Mouse (Mus musculus) MEL (cell line): Measurements from ENCODE around the gene Sh3glb1. TPM values are rescaled to one million over a fixed set of nuclear protein-coding genes. Genes with fewer than 3 reads are reported as not detected.

Experiments used
- DNase-seq: peaks from one replicate; pipeline ENCODE4 v3.0.0; 2011; ENCODE audit warnings: low read depth, low spot score
- H3K27ac ChIP-seq: 2 replicates; pipeline ENCODE4 v1.5.1; 2012; ENCODE audit warnings: low read depth, mild to moderate bottlenecking, control low read depth, low read length, moderate library complexity; ENCODE audit not compliant: control insufficient read depth
- H3K27me3 ChIP-seq, 2 experiments: fragments of 150-350 bp in 1 of 2; sonication (generic) in 1 of 2; 2 replicates each; pipeline ENCODE4 v1.6.1; 2012; ENCODE audit warnings: low read length in 2 of 2, mild to moderate bottlenecking in 2 of 2, improper control_type of control experiment in 1 of 2, moderate library complexity in 1 of 2; ENCODE audit not compliant: insufficient read depth in 2 of 2, control insufficient read depth in 1 of 2
- H3K36me3 ChIP-seq, 2 experiments: 2 replicates each; pipeline ENCODE4 v1.6.1; 2012 to 2014; ENCODE audit warnings: low read length in 2 of 2, improper control_type of control experiment in 1 of 2, inconsistent platforms in 1 of 2, mild to moderate bottlenecking in 1 of 2; ENCODE audit not compliant: insufficient read depth in 2 of 2, control insufficient read depth in 1 of 2
- H3K4me1 ChIP-seq, 2 experiments: fragments of 150-350 bp in 1 of 2; sonication (generic) in 1 of 2; 2 replicates each; pipeline ENCODE4 v1.6.1; 2012; ENCODE audit warnings: low read length in 2 of 2, improper control_type of control experiment in 1 of 2, mild to moderate bottlenecking in 1 of 2; ENCODE audit not compliant: insufficient read depth in 2 of 2, control insufficient read depth in 1 of 2
- H3K4me3 ChIP-seq, 2 experiments: fragments of 150-350 bp in 1 of 2; sonication (generic) in 1 of 2; 2 replicates each; pipeline ENCODE4 v1.5.1; 2012; ENCODE audit warnings: low read depth in 2 of 2, low read length in 2 of 2, mild to moderate bottlenecking in 2 of 2, moderate library complexity in 2 of 2, control low read depth in 1 of 2, improper control_type of control experiment in 1 of 2; ENCODE audit not compliant: control insufficient read depth in 1 of 2, insufficient read depth in 1 of 2
- H3K79me2 ChIP-seq: 2 replicates; pipeline ENCODE4 v1.6.1; 2012; ENCODE audit warnings: mild to moderate bottlenecking, low read length, moderate library complexity; ENCODE audit not compliant: control insufficient read depth, poor library complexity, insufficient read depth
- H3K9ac ChIP-seq: 2 replicates; pipeline ENCODE4 v1.6.1; 2012; ENCODE audit warnings: low read depth, mild to moderate bottlenecking, control low read depth, low read length, moderate library complexity; ENCODE audit not compliant: control insufficient read depth, poor library complexity, severe bottlenecking
- H3K9me3 ChIP-seq: fragments of 150-350 bp; sonication (generic); replicated peaks from 2 replicates; pipeline ENCODE4 v1.6.1; 2012; ENCODE audit warnings: mild to moderate bottlenecking, low read length, improper control_type of control experiment, moderate library complexity; ENCODE audit not compliant: insufficient read depth
- BHLHE40 ChIP-seq: IDR thresholded peaks from 2 replicates; pipeline ENCODE4 v1.6.1; 2012; ENCODE audit warnings: low read depth, mild to moderate bottlenecking, inconsistent platforms, low read length, improper control_type of control experiment, borderline replicate concordance
- CHD1 ChIP-seq: IDR thresholded peaks from 2 replicates; pipeline ENCODE4 v1.6.1; 2012; ENCODE audit warnings: low read depth, mild to moderate bottlenecking, inconsistent platforms, low read length, improper control_type of control experiment
- E2F4 ChIP-seq: IDR thresholded peaks from 2 replicates; pipeline ENCODE4 v1.6.1; 2011; ENCODE audit warnings: low read depth, low read length, improper control_type of control experiment, borderline replicate concordance
- ELF1 ChIP-seq: IDR thresholded peaks from 2 replicates; pipeline ENCODE4 v1.6.1; 2014; ENCODE audit warnings: low read depth, mild to moderate bottlenecking, inconsistent platforms, low read length, improper control_type of control experiment, moderate library complexity
- ETS1 ChIP-seq: IDR thresholded peaks from 2 replicates; pipeline ENCODE4 v1.6.1; 2012; ENCODE audit warnings: low read depth, mild to moderate bottlenecking, inconsistent platforms, low read length, improper control_type of control experiment, moderate library complexity
- GATA1 ChIP-seq: IDR thresholded peaks from 2 replicates; pipeline ENCODE4 v1.6.1; 2011; ENCODE audit warnings: low read depth, low read length, improper control_type of control experiment
- JUND ChIP-seq: IDR thresholded peaks from 2 replicates; pipeline ENCODE4 v1.6.1; 2011; ENCODE audit warnings: low read depth, mild to moderate bottlenecking, improper control_type of control experiment, low read length
- KAT2A ChIP-seq: conservative IDR thresholded peaks from 2 replicates; pipeline ENCODE4 v1.6.1; 2012; ENCODE audit warnings: low read depth, low read length, improper control_type of control experiment, inconsistent platforms
- MAFK ChIP-seq: IDR thresholded peaks from 2 replicates; pipeline ENCODE4 v1.6.1; 2011; ENCODE audit warnings: low read depth, mild to moderate bottlenecking, low read length, improper control_type of control experiment, borderline replicate concordance
- MAX ChIP-seq: IDR thresholded peaks from 2 replicates; pipeline ENCODE4 v1.6.1; 2011; ENCODE audit warnings: low read length, improper control_type of control experiment
- MAZ ChIP-seq: IDR thresholded peaks from 2 replicates; pipeline ENCODE4 v1.6.1; 2012; ENCODE audit warnings: low read depth, mild to moderate bottlenecking, inconsistent platforms, low read length, improper control_type of control experiment
- MEF2A ChIP-seq: IDR thresholded peaks from 2 replicates; pipeline ENCODE4 v1.6.1; 2014; ENCODE audit warnings: low read depth, mild to moderate bottlenecking, inconsistent platforms, low read length, improper control_type of control experiment; ENCODE audit not compliant: poor library complexity, insufficient replicate concordance, severe bottlenecking; ENCODE audit errors: extremely low read depth
- RCOR1 ChIP-seq: IDR thresholded peaks from 2 replicates; pipeline ENCODE4 v1.6.1; 2012; ENCODE audit warnings: low read depth, mild to moderate bottlenecking, inconsistent platforms, low read length, improper control_type of control experiment
- SIN3A ChIP-seq: IDR thresholded peaks from 2 replicates; pipeline ENCODE4 v1.6.1; 2012; ENCODE audit warnings: low read length, improper control_type of control experiment, inconsistent platforms
- SMC3 ChIP-seq: IDR thresholded peaks from 2 replicates; pipeline ENCODE4 v1.6.1; 2011; ENCODE audit warnings: low read depth, low read length, improper control_type of control experiment
- TBP ChIP-seq: IDR thresholded peaks from 2 replicates; pipeline ENCODE4 v1.8.0; 2011; ENCODE audit warnings: low read depth, low read length, improper control_type of control experiment
- TCF12 ChIP-seq: IDR thresholded peaks from 2 replicates; pipeline ENCODE4 v1.6.1; 2014; ENCODE audit warnings: low read depth, mild to moderate bottlenecking, inconsistent platforms, low read length, improper control_type of control experiment, moderate library complexity
- USF1 ChIP-seq: IDR thresholded peaks from 2 replicates; pipeline ENCODE4 v1.6.1; 2014; ENCODE audit warnings: low read depth, mild to moderate bottlenecking, inconsistent platforms, low read length, improper control_type of control experiment, moderate library complexity
- USF2 ChIP-seq, 2 experiments: IDR thresholded peaks; 2 replicates each; pipeline ENCODE4 v1.6.1; 2011 to 2012; ENCODE audit warnings: improper control_type of control experiment in 2 of 2, low read length in 2 of 2, borderline replicate concordance in 1 of 2, inconsistent platforms in 1 of 2, low read depth in 1 of 2, mild to moderate bottlenecking in 1 of 2; ENCODE audit not compliant: insufficient read depth in 1 of 2
- ZMIZ1 ChIP-seq: IDR thresholded peaks from 2 replicates; pipeline ENCODE4 v1.6.1; 2012; ENCODE audit warnings: low read depth, mild to moderate bottlenecking, inconsistent platforms, low read length, improper control_type of control experiment, moderate library complexity
- polyA plus RNA-seq, 2 experiments: library from polyadenylated mRNA; stranded (reverse) in 1 of 2; unstranded in 1 of 2; fragments of >175 nt in 1 of 2; fragments of >200 nt in 1 of 2; gene quantifications; 2 replicates each; pipeline versions ENCODE4 v1.2.1 to v1.2.4; 2012; ENCODE audit warnings: low replicate concordance in 2 of 2, low read depth in 1 of 2; ENCODE audit not compliant: insufficient read length in 2 of 2, insufficient read depth in 1 of 2, missing spikeins in 1 of 2
- total RNA-seq: library from RNA; depleted of rRNA; stranded (reverse); fragments of 300-350 nt; gene quantifications from 2 replicates; pipeline ENCODE4 v1.2.3, GENCODE M21; 2012

The Sh3glb1 gene
- total and polyA plus RNA-seq, 3 experiments: 33.9 to 89.2 (median 61.9) TPM

DNA sequence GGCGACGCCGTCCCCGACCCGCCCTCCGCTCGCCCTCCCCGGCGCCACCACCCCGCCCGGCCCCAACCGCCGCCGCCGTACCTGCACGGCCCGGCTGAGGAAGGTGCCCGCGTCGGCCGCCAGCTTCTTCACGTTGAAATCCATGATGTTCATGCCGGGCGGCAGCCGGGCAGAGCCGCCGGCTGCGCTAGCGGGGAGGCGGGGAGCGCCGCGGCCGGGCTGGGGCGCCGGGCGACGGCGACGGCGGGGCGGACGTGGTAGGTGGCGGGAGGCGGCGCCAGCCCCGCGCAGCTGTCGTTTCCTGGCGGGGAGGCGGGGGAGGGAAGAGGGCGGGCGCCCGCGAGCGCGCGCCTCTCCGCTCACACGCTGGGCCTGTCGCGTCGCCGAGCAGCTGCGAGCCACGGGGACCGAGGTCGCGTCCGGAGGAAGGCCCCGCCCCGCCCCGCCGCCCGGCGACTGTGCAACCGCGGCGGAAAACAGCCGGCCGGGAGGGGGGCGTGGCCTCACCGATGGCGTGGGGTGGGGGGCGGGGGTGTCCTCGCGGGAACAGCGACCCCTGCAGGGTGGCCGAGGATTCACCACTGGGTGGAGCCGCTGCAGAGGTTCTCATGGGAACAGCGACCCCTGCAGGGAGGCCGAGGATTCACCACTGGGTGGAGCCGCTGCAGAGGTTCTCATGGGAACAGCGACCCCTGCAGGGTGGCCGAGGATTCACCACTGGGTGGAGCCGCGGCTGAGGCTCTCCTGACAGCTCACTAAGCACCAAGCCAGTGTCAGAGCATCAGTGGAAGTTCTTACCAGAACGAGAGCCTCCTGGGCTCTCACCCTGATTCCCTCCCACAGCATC is at the start of gene Sh3glb1 (continued):
- no peak for TF ChIP-seq E2F4
- peak; percentile 92; the same call in 1 of the 2 replicates for TF ChIP-seq MAZ
- no peak for TF ChIP-seq KAT2A
- no peak for TF ChIP-seq JUND
- 0 out of 2 replicates have a peak, but pooled peaks have one; percentile 17 for TF ChIP-seq ELF1

DNA sequence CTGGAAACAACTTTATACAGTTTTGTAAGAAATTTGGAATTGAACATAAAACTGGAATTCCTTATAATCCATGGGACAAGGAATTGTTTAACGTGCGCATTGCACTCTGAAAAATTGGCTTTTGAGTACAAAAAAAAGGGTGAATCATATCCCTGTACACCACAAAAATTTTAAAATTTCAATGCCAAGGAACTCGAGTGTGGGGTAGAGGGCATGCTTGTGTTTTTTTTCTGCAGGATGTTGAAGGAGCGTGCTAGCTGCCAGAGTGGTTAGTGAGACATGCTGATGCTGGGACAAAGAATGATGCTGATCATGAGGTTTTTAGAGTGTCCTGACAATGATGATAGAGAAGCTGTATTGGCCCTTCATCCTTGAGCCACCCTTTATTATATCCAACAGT is 45.0 kb upstream of the Sh3glb1 start:
- no peak overlapping the region for H3K4me3 ChIP-seq
- no peak for TF ChIP-seq USF2 (IDR thresholded peaks at IDR 0.05; ENCODE audit: borderline replicate concordance in 1 of 2, insufficient read depth in 1 of 2, low read depth in 1 of 2, low read length in 2 of 2)
- TF ChIP-seq MAFK: no peak
- TF ChIP-seq BHLHE40: no peak
- TF ChIP-seq JUND: no peak
- TF ChIP-seq SIN3A: no peak
- TF ChIP-seq CHD1: no peak
- TF ChIP-seq ELF1: no peak
- TF ChIP-seq TCF12: no peak
- TF ChIP-seq TBP: no peak
- TF ChIP-seq ETS1: no peak
- TF ChIP-seq SMC3: no peak
- no peak for TF ChIP-seq MEF2A
- no peak for TF ChIP-seq GATA1
- no peak overlapping the region for H3K27ac ChIP-seq
- DNase-seq: no peak
- H3K9me3 ChIP-seq: no peaks in the 10 kb centered on the region
- no peak overlapping the region for H3K9ac ChIP-seq
- peaks cover 0 to 8% of the 10 kb centered on the region in 2 experiments; a peak in 2 of 4 replicates for H3K36me3 ChIP-seq
- H3K4me1 ChIP-seq: peaks cover 2 to 12% of the 10 kb centered on the region in 2 experiments
- H3K27me3 ChIP-seq: no peaks in the 10 kb centered on the region
- H3K79me2 ChIP-seq: no peaks in the 10 kb centered on the region

DNA sequence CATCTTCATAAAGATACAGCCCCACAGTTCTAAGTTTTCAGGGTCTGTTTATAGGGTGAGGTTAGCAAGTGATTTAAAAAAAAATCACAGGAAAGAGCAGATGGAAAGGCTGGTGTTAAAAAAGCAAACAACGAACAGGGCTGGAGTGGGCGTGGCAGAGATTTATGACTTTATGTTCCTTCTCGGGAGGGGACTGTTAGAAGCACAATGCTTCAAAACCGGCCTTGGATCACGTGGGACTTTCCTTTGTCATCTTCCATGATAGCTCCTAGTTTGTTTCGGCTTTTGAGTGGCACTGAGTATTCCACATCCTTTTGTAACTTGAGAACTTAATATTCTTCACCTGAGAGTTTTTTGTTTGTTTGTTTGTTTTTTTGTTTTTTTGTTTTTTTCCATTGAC is 41.3 kb upstream of the Sh3glb1 start:
- H3K27me3 ChIP-seq: no peaks in the 10 kb centered on the region
- no peak for TF ChIP-seq ZMIZ1
- peak; percentile 36; the same call in 1 of the 2 replicates for TF ChIP-seq RCOR1
- TF ChIP-seq USF1: peak; percentile 67
- 0 out of 2 replicates have a peak, but pooled peaks have one; percentile 7 for TF ChIP-seq MAX
- no peaks in the 10 kb centered on the region for H3K79me2 ChIP-seq
- H3K9ac ChIP-seq: no peak overlapping the region
- H3K4me3 ChIP-seq: peak overlapping the region; percentile 13 to 34
- DNase-seq: peak; percentile 40
- peak overlapping the region; percentile 53; the same call in 1 of the 2 replicates for H3K27ac ChIP-seq
- peaks cover 0 to 8% of the 10 kb centered on the region in 2 experiments; a peak in 2 of 4 replicates for H3K36me3 ChIP-seq
- H3K9me3 ChIP-seq: no peaks in the 10 kb centered on the region
- peaks cover 2 to 12% of the 10 kb centered on the region in 2 experiments for H3K4me1 ChIP-seq
